Mouse (Mus musculus) spleen, adult 2 months (tissue): ENCODE data around the gene Myh8.

Experiments
- CTCF ChIP-seq: fragments of 200-500 bp; IDR thresholded peaks from 2 replicates; pipeline ENCODE4 v1.5.1; 2011; ENCODE audit warnings: mild to moderate bottlenecking, inconsistent platforms; ENCODE audit not compliant: insufficient read depth, insufficient read length, insufficient replicate concordance; ENCODE audit errors: extremely low read depth
- POLR2A ChIP-seq: fragments of 200-500 bp; IDR thresholded peaks from 2 replicates; pipeline ENCODE4 v1.6.1; 2011; ENCODE audit warnings: low read depth, low read length, inconsistent platforms

DNA sequence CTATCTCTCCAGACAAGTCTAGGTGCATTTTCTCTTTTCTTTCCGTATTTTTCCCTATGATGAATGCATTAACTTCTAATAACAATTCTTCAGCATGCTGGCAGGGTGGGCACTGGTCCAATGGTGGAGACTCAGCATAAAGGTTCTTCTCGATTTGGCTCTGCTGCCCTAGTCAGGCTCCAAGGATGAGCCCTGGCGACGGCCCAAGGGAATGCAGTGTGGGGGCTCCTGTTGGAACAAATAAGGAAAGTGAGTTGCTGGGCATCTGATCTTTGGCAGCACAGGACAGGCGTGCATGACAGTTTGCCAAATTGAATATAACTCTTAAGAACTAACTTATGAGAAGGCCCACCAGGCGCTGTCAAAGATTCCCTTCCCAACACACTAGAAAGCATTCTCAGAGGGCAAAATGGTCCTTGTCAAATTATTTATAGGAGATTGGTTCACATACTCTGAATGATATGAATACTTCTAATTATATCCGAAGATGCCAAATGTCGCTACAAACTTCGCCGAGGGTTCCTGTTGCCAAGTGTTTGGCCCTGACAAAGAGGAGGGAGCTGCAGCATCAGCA is at the start of gene Myh8:
- TF ChIP-seq CTCF (no peak), POLR2A (no peak)
